Mouse (Mus musculus) gastrocnemius, adult 8-10 months (tissue): ENCODE measurements around the gene Prr36. TPM values are rescaled to one million over a fixed set of nuclear protein-coding genes. Genes with fewer than 3 reads are reported as not detected.
"Not testable (repeated sequence)": the region's sequence is repeated elsewhere in the genome, so short reads cannot be mapped to it uniquely, and the experiment has no call there.

Experiments used
- DNase-seq, 2 experiments: peaks; one replicate each; pipeline ENCODE4 v3.0.0; 2022; ENCODE audit warnings: low spot score in 2 of 2
- total RNA-seq, 4 experiments: library from RNA; stranded (reverse); gene quantifications; 2 replicates each; pipeline ENCODE4 v1.2.4; 2022

Prr36 gene
- not detected for total RNA-seq

DNA sequence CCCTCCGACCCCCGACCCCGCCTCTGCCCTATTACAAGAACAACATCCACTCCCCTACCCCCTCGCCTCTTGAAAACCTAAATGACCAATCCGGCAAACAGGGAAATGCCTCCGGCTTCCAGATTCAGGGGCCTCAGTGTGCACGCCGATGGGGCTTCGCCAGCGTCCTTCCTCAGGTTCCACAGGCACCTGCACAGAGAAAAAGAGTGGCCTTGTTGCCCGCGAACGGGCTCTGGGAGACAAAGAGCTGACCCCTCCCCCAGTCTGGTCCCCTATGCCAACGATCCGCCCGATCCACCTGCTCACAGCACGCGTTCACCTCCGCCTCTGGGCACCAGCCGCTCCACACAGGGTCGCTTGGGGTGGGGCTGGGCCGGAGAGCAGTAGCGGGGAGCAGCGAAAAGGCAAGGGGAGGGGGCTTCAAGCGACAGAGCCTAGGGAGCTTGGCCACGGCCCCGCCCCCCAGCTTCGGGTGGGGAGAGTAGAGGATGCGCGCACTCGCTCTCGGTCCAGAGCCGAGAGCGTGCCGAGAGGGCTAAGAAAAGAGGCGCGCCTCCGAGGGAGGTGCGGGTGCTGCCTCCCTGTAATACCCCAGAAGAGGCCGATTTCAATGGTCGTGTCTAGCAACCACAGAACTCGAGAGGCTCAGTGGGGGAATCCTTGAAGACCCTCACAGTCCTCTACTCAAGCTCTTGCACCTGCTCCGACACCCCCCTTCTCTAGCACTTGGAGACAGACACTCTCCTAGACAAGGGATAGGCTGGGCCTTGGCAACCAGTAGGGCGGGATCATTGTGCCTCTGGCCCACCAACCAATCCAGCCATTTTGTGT, at the start of gene Prr36:
Gene Prr36 (minus strand): TSS at position 669 of the 831 bp plus-strand sequence.
- no peak for DNase-seq

DNA sequence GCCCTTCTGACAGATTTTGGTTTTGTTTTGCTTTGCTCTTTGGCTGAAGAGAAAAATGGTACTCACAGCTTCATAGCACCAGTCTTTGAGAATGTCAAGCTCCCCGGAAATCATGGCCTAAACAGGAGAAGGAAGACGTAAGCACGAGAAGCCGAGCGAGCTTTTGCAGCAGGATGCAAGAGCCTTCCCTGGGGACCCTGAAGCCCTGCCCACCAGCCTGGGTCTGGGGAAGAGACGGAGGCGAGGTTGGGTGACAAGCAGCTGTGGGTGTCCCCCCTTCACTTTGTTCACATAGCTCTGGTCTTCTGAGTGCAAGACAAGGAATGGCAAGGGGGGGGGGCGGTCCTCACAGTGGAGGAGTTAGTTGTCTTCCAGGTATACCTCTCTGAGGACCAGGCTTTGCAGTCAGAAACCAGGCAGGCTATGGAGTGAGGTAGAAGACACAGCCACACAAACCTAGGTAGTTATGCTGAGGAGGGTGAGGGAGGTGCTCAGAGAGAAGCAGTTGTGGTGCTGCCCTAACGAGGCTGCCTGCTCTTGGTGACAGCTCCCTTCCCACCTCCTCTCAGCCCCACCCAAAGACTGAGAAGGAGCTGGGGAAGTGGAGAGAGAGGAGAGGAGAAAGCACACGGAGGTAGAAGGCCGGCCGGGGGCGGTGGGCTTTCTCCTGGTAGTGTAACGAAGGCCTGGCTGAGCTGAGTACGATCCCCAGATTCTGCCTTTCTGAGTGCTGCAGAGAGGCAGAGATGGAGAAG, 48.1 kb upstream of the Prr36 start:
- no peak for DNase-seq

DNA sequence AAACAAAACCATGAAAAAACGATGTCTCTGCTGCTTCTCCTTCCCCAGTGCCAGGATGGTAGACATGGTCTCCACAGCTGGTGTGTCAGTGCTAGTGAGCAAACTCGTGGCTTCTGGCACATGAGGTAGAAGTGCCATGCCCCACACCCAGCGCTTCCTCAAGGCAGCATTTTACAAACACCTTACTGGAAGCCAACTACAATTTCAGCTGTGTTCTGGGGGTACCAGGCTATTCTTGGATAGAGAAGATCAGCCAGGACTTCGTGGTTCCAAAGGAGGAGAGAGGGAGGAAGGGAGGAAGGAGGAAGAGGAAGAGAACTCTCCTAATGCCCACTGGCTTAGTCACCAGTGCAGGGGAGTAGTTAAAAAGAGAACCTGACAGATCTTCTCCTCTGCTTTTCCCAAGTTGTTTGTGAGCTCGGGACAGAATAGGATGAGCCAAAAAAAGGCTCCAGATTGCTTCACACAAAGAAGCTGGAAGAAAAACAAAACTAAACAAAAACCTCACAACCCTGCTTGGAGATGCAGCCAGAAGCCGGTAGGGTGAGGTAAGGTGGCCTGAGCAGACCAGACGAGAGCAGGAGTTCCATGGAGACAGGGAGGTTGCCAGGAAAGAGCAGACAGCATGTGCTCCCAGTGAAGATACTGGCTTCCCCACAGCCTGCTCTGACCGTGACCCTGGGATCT, 46.0 kb upstream of the Prr36 start:
- no peak for DNase-seq

DNA sequence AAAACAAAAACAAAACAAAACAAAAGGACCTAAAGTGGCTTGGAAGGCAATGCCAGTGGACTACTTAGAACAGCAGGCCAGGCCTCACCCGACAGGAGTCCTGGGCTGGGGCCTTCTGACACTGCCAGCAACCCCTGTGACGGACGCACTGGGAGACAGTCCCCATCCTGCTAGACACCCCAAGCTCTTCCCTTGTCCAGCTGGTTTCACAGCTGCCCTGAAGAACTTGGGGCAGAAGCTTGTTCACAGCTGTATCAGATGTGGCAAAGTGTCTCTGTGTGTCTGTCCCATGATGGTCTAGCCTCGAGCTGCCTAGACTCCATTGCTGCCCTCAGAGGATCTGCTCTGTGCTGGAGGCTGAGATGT, 42.5 kb upstream of the Prr36 start:
- no peak for DNase-seq

DNA sequence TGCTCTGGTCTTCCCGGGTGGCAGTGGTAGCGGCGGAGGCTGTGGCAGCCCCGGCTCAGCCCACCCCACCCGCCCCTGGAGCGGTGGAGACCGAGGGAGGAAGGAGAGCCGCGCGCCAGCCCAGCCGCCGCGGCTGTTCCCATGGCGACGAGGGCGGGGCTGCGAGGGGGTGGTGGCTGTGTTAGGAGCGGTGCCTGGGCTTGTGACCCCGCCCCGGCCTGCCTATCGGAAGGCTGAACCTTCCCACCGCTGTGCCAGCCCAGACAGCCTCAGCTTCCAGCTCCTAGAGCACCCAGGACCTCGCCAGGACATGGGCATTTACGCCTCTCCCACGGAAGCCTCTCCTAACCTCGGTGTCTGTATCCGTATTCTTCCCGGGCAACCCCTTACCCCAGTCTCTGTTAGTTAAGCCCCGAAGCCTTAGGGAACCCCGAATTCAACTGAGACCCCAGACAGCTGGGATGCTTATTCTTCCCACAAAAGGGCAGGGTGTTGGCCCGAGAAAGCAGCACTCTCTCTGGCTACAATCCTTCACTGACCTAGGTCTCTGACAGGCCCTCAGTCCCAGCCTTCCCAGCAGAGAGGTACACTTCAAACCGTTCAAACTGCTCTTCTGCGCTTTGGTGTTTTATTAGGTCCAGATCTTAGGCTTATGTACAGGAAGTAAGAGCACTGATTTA, 42.0 kb upstream of the Prr36 start, which contains the start of gene Ctxn1:
Gene Ctxn1 (minus strand): TSS at position 150 of the 680 bp plus-strand sequence.
- peak; percentile 84 to 88 for DNase-seq

DNA sequence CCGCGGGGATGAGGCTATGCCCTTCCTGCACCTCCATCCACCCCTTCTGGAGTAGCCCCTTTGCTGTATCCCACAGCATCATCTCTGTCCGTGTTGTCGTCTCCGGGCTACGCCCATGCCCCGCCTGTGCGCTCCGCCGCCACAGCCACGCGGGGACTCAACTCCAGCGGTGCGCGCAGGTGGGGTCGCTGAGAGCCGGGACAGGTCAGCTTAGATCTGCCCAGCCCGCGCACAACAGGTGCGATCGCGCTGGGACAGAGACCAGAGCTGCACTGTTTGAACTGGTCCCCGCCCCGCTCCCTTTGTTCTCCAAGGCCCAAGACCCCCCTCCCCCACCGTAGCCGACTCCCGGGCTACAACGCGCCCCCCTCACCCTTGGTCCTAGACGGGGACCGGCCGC, 41.4 kb upstream of the Prr36 start:
- DNase-seq, result no peak

DNA sequence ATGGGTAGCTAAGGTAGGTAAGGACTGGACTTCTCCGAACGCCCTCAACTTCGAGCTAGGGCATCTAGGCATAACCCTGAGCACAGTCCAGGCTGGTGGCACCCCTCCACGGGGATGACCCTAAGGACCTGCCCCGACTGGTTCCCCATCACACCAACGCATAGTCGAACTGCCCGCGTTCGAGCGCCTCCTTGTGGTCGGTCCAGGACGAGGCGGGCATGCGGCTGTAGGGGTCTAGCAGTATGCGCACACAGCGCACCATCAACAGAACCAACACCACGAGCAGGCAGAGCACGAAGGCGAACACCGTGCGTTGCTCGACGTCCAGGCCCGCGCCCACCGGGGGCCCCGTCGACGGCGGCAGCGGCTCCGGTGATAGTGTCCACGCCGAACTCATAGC, 41.0 kb upstream of the Prr36 start:
- DNase-seq, result peak in 1 of 2 experiments; percentile 50

DNA sequence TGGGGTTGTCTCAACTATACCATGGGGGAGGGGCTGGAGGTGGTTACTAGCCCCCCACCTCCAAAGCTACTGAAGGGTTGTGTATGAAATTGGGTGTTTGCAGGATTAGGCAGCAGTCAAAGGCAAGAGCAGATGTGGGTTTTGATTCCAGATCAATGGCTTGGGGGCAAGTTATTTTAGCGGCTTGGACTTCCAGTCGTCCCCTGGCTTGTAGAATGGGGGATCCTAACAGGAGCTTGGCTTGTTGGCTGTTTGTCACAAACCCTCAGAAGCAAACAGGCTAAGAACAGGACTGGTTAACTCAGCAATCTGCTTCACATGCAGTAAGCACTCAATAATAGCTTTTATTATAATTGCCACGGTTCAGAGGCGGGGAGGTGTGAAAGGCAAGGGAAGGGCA, 40.1 kb upstream of the Prr36 start:
- DNase-seq, result no peak

DNA sequence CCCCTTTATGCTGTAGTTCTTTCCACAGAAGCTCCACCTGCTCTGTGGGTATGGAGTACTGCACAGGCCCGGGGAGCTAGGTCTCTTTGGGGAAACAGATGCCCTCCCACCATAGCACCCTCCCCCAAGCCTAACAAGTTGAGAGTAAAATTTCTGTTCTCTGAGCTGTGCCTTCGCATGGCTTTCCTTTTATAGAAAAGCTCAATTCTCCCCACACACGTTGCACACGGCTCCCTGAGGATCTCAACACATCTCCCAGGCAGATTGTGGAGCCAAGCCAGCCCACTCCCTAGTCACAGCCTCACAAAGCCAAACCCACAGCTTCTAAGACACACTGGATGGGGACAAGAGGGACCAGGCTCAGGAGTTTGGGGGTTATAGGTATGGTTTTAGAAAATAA, 39.7 kb upstream of the Prr36 start:
- no peak for DNase-seq

DNA sequence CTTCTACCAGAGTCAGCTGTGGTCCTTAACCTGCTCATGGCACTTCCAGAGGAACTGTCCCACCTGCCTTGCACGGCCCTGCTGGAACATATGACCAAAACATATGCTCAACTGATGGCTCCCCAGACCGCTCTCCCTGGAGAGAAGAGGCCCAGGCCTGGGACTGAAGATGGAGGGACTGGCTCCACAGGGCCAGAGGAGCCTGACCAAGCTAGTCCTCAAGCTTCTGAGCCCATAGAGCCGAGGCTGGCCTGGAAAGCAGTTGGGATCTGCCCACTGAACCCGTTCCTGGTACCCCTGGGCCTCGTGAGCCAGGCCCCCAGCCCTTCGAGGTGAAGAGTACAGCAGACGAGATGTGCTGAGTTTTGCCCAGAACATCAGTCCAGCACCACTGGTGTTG, 38.2 kb upstream of the Prr36 start:
- DNase-seq, result not testable (repeated sequence)

DNA sequence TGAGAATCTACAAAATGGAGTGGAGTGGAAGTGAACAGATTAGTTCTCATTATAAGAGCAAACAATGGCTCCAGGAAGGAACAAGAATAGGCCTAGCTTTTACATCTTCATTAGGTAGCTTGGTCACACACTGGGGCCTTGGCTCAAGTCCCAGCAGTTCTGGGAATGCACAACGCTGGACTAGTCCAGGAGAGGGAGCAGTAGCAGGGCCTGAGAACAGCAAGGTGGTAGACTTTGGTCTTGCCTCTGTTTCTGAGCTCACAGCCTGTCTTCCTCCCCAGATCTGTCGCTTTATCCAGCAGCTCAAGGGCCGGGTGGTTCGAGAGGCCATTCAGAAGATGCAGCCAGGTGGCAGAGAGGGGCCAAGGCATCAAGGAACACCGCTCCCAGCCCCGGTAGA, 36.7 kb upstream of the Prr36 start:
- no peak for DNase-seq

DNA sequence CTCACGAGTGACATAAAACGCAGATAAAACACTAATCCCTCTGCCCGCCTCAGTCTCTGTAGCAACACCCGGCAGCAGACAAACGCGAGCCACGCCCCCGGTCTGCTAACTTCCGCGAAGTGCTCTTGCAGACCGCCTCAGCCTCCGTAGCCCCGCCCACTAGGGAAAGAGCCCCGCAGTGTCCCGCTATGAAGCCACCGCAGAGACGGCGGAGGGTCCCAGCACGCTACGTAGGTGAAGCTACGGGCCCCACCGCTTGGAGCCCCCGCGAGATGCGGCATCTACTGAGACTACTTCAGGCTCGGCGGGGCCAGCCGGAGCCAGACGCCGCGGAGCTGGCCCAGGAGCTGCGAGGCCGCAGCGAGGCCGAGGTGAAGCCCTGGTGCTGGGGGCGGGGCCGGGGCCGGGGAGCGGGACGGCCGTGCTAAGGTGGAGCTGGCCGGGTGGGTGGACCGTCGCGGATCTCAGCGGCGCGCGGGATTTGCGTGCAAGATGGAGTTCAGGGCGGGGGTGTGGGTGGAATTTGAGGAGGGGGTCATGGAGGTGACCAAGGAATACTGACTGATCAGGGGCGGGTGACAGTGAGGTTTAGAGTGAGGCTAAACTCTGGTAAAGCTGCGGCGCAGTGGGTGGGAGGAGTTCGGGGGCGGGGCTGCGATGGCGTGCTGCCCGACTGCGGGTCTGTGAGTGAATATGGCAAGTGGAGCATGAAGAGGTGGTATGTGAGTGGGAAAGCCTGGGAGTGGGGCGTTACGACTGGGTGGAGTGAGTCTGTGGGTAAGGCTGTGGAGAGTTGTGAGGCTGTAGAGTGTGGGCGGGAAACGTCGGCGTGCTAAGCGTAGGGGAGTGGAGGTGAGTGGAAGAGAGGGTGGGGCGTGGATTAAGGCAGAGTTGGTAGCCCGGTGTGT, 35.9 kb upstream of the Prr36 start, which contains the start of gene Snapc2:
Gene Snapc2 (plus strand): TSS at position 147 of the 908 bp plus-strand sequence.
- peak; percentile 88 to 93 for DNase-seq

DNA sequence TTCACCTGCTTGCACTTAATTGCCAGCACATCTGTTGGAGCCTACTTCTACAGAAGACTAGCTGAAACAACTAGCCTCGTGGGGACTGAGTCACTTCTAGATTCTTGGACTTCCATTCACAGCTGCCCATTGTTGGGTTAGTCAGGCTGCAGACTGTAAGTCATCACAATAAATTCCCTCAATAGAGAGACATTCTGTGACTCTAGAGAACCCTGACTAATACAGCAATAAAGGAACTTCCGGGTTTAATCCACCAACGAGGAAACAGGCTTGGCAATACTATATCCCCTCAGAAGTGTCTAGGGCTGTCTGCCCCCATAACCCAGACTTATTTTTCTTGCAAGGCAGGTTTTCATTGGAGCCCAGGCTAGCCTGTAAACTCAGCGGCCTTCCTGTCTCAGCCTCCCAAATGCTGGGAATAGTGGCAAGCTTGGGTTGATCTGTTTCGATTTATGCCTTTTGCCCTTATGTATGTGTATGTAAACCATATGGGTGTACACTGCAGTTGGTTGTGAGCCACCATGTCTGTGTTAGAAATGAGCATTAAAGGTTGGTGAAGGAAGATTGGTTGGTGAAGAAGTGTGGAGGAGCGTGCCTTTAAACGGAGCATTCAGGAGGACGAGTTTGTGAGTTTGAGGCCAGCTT, 35.0 kb upstream of the Prr36 start:
- no peak for DNase-seq

DNA sequence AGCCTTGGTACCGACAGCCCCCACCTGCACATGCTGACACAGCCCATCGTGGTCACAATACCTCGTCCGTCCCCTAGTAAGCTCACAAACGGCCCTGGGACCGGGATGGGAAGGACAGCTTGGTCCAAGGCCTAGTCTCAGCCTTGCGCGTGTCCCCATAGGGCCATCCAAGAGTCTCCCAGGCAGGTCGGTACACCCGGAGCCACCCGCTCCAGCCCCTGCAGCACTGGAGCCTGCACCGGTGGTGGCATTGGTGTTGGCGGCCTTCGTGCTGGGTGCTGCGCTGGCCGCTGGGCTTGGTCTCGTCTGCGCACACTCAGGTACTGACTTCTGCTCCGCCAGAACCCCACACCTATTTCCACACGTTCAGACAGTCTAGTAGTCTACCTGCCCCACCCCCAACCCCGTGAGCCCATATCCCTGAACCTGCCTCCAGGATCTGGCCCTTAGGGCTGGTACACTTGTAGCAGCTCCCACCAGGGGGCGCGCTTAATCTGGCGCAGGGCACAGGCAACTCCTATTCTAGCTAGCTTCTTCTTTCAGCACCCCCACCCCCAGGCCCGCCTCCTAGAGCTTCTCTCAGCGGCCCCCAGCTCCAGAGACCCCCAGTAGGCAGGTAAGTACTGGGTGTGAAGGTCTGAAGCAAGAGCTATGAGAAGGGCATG, 33.2 kb upstream of the Prr36 start:
- peak; percentile 57 to 81 for DNase-seq

DNA sequence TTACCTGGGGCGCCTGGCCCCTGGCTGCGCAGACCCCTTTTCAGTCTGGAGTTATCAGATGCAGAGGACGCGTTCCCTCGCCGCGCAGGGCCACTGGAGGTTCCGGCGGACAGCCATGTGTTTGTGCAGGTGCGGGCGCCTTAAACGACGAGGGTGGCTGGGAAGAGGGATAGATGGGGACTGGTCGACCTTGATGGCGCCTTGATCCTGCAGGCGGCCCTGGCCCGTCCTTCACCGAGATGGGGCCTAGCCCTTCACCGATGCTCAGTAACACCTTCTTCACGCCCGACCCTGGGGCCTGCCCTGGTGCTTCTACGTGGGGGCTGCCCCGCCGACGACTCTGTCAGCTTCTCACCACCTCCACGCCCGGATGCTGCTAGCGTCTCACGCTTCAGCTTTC, 32.0 kb upstream of the Prr36 start:
- DNase-seq, result no peak

DNA sequence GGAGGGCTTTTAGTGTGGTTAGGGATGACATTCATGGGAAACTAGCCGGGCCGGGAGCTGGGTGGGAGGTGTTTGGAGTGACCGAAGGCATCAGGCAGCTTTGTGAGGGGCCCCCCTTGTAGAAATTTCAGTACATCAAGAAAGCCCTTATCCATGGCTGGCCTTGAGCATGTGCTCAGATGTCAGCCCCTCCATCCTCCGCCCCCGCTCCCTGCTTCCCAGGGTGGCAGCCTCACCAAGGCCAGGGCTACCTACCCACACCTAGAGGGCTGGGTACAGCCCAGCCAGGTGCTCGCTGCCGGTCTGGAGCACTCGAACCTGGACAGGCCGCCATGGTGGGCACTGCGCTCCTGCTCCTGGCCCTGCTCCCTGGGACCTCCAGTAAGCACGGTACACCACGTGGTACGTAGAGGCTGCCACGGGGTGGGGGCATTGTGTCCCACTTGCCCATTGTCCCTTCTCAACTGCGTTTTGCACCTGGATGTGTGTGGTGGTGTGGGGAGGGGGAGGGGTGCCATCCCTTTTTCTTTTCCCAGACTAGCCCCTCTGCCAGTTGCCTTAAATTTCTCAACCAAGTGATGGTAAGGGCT, 30.8 kb upstream of the Prr36 start, which contains the start of gene Tgfbr3l:
Gene Tgfbr3l (plus strand): TSS at position 264 of the 590 bp plus-strand sequence.
- DNase-seq, result no peak

DNA sequence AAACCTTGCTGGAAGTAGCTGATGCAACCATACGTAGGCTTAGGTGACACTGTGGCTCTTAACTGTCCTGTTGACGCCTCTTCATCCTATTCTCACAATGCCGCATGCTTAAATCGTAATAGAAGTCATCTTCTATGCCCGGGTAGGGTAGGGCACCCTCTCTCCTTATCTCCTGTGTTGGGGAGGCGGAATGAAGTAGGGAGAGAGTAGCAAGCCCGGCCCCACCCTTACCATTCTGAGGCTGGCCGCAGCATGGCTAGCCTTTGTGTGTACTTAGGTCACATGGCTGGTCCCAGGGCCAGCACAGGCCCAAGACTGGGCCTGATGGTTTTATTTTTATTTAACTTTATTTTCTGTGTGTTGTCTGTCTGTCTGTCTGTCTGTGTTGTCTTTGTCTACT, 30.0 kb upstream of the Prr36 start:
- DNase-seq, result no peak

DNA sequence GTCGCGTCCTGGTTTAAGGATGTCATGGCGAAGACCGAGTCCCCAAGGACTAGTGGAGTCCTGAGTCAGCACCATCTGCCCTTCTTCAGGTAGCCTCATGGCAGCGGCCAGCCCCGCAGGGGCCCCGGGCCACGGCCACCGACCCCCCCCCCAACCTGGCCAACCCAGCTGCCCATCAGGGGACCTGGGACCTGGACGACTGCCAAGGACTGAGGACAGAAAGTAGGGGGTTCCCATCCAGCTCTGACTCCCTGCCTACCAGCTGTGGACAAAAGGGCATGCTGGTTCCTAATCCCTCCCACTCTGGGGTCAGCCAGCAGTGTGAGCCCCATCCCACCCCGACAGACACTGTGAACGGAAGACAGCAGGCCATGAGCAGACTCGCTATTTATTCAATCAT, 28.5 kb upstream of the Prr36 start:
- no peak for DNase-seq

DNA sequence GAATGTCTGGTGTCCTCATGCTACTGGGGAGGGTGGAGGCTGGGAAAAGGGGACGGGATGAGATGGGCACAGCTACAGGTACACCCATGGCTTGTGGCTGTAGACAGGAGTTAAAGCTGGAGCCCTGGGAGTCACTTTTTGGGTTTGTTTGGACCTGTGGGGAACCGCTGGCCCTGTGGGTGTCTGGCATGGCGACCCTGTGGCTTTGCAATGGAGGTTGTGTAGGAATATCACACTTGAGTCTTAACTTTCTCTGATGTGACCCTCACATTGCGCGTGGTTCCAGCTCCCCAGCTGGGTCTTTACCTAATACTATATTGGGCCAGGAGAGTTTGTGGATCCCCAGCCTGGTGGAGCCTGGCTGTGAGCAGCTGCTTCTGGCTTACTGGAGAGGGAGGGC, 27.8 kb upstream of the Prr36 start:
- DNase-seq, result no peak
